Mouse (Mus musculus) MEL (cell line): Measurements from ENCODE around the gene Fgfr2.

Source experiments
- CTCF ChIP-seq, 3 experiments: IDR thresholded peaks in 2 of 3; conservative IDR thresholded peaks in 1 of 3; 2 replicates each; pipeline ENCODE4 v1.5.1; 2011 to 2012; ENCODE audit warnings: low read length in 3 of 3, low read depth in 2 of 3, mild to moderate bottlenecking in 2 of 3, improper control_type of control experiment in 1 of 3, inconsistent platforms in 1 of 3, mixed read lengths in 1 of 3, moderate library complexity in 1 of 3; ENCODE audit not compliant: control insufficient read depth in 1 of 3, insufficient read depth in 1 of 3, poor library complexity in 1 of 3, severe bottlenecking in 1 of 3
- E2F4 ChIP-seq: IDR thresholded peaks from 2 replicates; pipeline ENCODE4 v1.6.1; 2011; ENCODE audit warnings: low read depth, low read length, improper control_type of control experiment, borderline replicate concordance
- GABPA ChIP-seq: IDR thresholded peaks from 2 replicates; pipeline ENCODE4 v1.6.1; 2012; ENCODE audit warnings: low read depth, mild to moderate bottlenecking, inconsistent platforms, low read length, improper control_type of control experiment, moderate library complexity
- KAT2A ChIP-seq: conservative IDR thresholded peaks from 2 replicates; pipeline ENCODE4 v1.6.1; 2012; ENCODE audit warnings: low read depth, low read length, improper control_type of control experiment, inconsistent platforms
- MAX ChIP-seq: IDR thresholded peaks from 2 replicates; pipeline ENCODE4 v1.6.1; 2011; ENCODE audit warnings: low read length, improper control_type of control experiment
- MAZ ChIP-seq: IDR thresholded peaks from 2 replicates; pipeline ENCODE4 v1.6.1; 2012; ENCODE audit warnings: low read depth, mild to moderate bottlenecking, inconsistent platforms, low read length, improper control_type of control experiment
- MYB ChIP-seq: IDR thresholded peaks from 2 replicates; pipeline ENCODE4 v1.6.1; 2011; ENCODE audit warnings: mild to moderate bottlenecking, low read depth, low read length, improper control_type of control experiment
- MYC ChIP-seq: IDR thresholded peaks from 2 replicates; pipeline ENCODE4 v1.6.1; 2011; ENCODE audit warnings: low read depth, mild to moderate bottlenecking, low read length, improper control_type of control experiment, moderate library complexity
- NELFE ChIP-seq: IDR thresholded peaks from 2 replicates; pipeline ENCODE4 v1.6.1; 2011; ENCODE audit warnings: low read depth, low read length, improper control_type of control experiment
- NRF1 ChIP-seq: IDR thresholded peaks from 2 replicates; pipeline ENCODE4 v1.6.1; 2014; ENCODE audit warnings: low read depth, mild to moderate bottlenecking, inconsistent platforms, low read length, improper control_type of control experiment, moderate library complexity; ENCODE audit not compliant: poor library complexity, insufficient read depth, severe bottlenecking
- SIN3A ChIP-seq: IDR thresholded peaks from 2 replicates; pipeline ENCODE4 v1.6.1; 2012; ENCODE audit warnings: low read length, improper control_type of control experiment, inconsistent platforms
- ZC3H11A ChIP-seq: IDR thresholded peaks from 2 replicates; pipeline ENCODE4 v1.6.1; 2012; ENCODE audit warnings: low read depth, mild to moderate bottlenecking, inconsistent platforms, low read length, improper control_type of control experiment

DNA sequence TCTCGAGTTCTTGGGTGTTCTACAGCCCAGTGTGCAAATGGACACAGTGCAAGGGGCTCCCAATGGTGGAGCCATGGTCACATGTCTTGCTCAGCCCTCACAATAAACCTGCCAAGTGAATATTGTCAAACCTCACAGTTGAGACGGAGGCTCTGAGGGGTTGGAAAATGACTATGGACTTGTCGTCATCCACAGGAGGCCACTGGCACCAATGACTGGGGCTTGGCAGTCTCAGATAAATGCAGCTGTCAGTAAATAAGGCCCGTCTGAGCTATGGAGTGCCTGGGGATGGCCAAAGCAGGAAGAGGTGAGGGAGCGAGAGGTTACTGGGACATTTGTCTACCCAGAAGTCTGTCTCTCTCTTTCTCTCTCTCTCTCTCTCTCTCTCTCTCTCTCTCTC lies 758.0 kb downstream of the Fgfr2 start:
- TF ChIP-seq ZC3H11A, result no peak
- no peak for TF ChIP-seq MYC
- no peak for TF ChIP-seq GABPA
- no peak for TF ChIP-seq MAZ
- no peak for TF ChIP-seq MYB
- no peak for TF ChIP-seq NELFE
- TF ChIP-seq SIN3A, result no peak
- TF ChIP-seq CTCF (IDR thresholded peaks at IDR 0.05 in 2 of 3, conservative IDR thresholded peaks at IDR 0.05 in 1 of 3; ENCODE audit: control insufficient read depth in 1 of 3, insufficient read depth in 1 of 3, low read depth in 2 of 3, low read length in 3 of 3, poor library complexity in 1 of 3, severe bottlenecking in 1 of 3), result no peak
- no peak for TF ChIP-seq KAT2A
- TF ChIP-seq NRF1, result no peak
- no peak for TF ChIP-seq E2F4
- no peak for TF ChIP-seq MAX
